Mouse (Mus musculus) embryonic facial prominence, embryonic 15.5 days (tissue): Measurements from ENCODE around the gene Gm21776. TPM values are rescaled to one million over a fixed set of nuclear protein-coding genes. Genes with fewer than 3 reads are reported as not detected.
"Not testable (repeated sequence)": the region's sequence is repeated elsewhere in the genome, so short reads cannot be mapped to it uniquely, and the experiment has no call there.

Experiments used
- ATAC-seq: fragments of 200-750 bp; cut with Nextera tagmentation; 2 replicates; pipeline ENCODE4 v1.8.0; 2017; ENCODE audit warnings: low read depth, moderate TSS enrichment; ENCODE audit not compliant: insufficient number of reproducible peaks, low FRiP score, low TSS enrichment
- H3K27ac ChIP-seq: fragments of 300-500 bp; sonication (generic); replicated peaks from 2 replicates; pipeline ENCODE4 v1.5.1; 2015; ENCODE audit warnings: mild to moderate bottlenecking, inconsistent platforms
- H3K27me3 ChIP-seq: fragments of 300-500 bp; sonication (generic); 2 replicates; pipeline ENCODE4 v1.6.1; 2015; ENCODE audit warnings: inconsistent platforms
- H3K36me3 ChIP-seq: fragments of 300-500 bp; sonication (generic); 2 replicates; pipeline ENCODE4 v1.6.1; 2015; ENCODE audit warnings: mild to moderate bottlenecking, inconsistent platforms
- H3K4me1 ChIP-seq: fragments of 300-500 bp; sonication (generic); 2 replicates; pipeline ENCODE4 v1.6.1; 2015; ENCODE audit warnings: inconsistent platforms
- H3K4me2 ChIP-seq: fragments of 300-500 bp; sonication (generic); replicated peaks from 2 replicates; pipeline ENCODE4 v1.6.1; 2015; ENCODE audit warnings: mild to moderate bottlenecking, inconsistent platforms
- H3K4me3 ChIP-seq: fragments of 300-500 bp; sonication (generic); replicated peaks from 2 replicates; pipeline ENCODE4 v1.5.1; 2015; ENCODE audit warnings: mild to moderate bottlenecking, inconsistent platforms
- H3K9ac ChIP-seq: fragments of 300-500 bp; sonication (generic); 2 replicates; pipeline ENCODE4 v1.6.1; 2015; ENCODE audit warnings: inconsistent platforms
- H3K9me3 ChIP-seq: fragments of 300-500 bp; sonication (generic); replicated peaks from 2 replicates; pipeline ENCODE4 v1.6.1; 2016; ENCODE audit warnings: inconsistent platforms
- WGBS: fragments of 180-500 bp; shearing (Covaris S2); methylation state at CpG from one replicate; pipeline ENCODE4 v1.1.7; 2015; 5-methylcytosine and 5-hydroxymethylcytosine counted together
- polyA plus RNA-seq: library from polyadenylated mRNA; unstranded; fragments of >200 nt; fragmentation: Nextera tagmentation; extraction: Ambion mirVana; gene quantifications from 2 replicates; pipeline ENCODE4 v1.2.1, GENCODE M21; 2015

The Gm21776 gene
- not detected in 2 replicates for polyA plus RNA-seq

DNA sequence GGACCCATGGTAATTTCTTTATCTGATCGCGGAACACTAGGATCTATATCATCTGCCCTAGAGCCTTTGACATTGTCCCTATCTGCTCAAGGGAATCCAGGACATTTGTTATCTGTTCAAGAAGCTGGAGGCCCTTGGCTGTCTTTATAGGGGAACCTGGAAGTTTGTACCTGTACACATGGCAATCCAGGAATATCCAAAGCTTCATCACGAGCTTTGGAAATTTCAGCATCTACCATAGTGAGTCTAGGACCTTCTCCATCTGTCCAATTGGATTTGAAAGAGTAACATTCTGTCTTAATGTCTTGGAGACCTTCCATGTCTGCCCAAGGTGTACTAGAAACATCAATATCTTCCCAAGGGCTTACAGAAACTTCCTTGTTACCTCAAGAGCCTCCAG is at the start of gene Gm21776:
Gm21776 (plus strand) TSS at position 301 of the 400 bp plus-strand sequence.
- not testable (repeated sequence) for H3K4me3 ChIP-seq, H3K27ac ChIP-seq, H3K4me1 ChIP-seq, H3K9ac ChIP-seq, H3K9me3 ChIP-seq, H3K36me3 ChIP-seq, H3K27me3 ChIP-seq, H3K4me2 ChIP-seq, ATAC-seq
- no CpG with 5 or more reads among the region's 3 CpGs for WGBS
